Mouse (Mus musculus) 3134 (cell line): ENCODE results near the gene Dact2.
A peak's percentile ranks its signal among the peaks of the same experiment; 100 is the strongest.

Experiments
- DNase-seq: peaks from one replicate; pipeline ENCODE4 v3.0.0-alpha.2; 2011; ENCODE audit warnings: low spot score; ENCODE audit not compliant: insufficient read length; ENCODE audit errors: extremely low read depth

Dact2 gene

DNA sequence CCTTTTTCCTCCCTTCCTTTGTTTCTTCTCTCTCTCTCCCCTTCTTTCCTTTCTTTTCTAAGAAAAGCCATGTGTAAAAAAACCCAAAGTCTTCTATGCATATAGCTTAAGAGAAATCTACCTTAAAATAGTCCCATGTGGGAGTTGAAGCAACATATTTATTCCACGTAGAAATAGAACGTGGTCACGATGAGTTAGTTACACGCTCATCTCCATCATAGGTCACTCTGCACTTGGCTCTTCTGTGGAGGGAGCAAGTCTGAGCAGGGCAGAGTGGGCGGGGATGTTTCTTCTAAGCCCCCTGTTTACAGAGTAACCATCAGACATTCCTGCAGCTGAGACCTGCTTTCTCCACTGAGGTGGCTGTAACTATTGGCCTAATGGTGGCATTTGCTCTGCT lies 27.1 kb downstream of the Dact2 start:
- no peak for DNase-seq

- no peak for DNase-seq
Observed at GRCm38 (mm10) chr17:14175704-14176103, 28.4 kb downstream of the Dact2 start.

DNA sequence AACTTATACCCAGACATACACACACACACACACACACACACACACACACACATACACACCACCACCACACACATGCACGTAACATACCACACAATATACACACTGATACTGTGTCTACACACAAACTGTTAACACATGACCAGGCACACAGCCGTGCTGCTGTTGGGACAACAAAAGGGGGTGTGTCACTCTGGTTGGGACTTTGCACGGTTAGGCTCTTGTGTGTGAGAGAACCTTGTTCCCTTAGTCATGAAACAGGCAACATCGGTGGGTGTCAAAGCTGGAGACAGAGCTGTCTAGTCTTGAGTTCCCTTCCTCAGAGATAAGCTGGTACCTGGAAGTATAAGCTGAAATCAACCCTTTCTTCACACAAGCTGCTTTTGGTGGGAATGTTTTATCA lies 29.1 kb downstream of the Dact2 start:
- no peak for DNase-seq

DNA sequence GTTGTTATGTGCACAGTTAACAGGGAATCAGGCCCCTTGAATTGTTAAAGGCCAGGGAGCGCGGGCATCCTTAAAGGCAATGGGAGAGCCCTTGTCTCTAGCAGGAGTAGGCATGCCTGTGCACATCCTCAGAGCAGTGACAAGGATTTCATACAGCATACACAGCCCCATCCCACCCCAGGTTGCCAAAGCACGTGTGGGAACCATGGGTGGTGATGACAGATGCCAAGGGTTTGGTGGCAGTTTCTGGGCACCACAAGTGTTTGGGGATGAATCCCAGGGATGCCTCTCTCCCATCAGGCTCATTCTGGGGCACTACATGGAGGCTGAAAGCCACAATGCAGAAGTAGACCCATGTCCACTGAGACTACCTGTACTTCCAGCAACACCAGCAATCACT lies 29.7 kb downstream of the Dact2 start:
- DNase-seq = no peak

DNA sequence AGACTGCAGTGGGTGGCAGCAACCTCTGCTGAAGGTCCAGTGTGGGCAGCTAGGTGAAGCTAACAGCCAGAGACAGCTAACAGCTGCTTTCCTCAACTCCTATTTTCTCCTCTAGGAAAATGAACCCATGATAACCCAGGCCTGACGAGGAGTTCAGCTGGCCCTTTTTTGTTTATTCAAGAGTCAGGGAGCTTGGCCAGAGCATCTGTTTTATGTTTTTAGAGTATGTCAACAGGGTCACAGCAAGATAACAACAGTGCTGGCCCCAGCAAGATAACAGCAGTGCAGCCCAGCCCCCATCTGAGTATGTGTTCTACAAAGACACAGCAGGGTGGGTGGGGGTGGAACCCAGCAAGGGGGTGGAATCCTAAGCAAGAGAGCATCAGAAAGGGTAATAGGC lies 30.6 kb downstream of the Dact2 start:
- DNase-seq = no peak

- peak; percentile 63 for DNase-seq
Observed at GRCm38 (mm10) chr17:14172731-14173130, 31.4 kb downstream of the Dact2 start.

- peak; percentile 29 for DNase-seq
Observed at GRCm38 (mm10) chr17:14172184-14172583, 31.9 kb downstream of the Dact2 start.

- DNase-seq = no peak
Observed at GRCm38 (mm10) chr17:14170961-14171479, 33.1 kb downstream of the Dact2 start.

GRCm38 (mm10) chr17:14169431-14169830 lies 34.7 kb downstream of the Dact2 start:
- DNase-seq = no peak

- DNase-seq = peak; percentile 78
Observed at GRCm38 (mm10) chr17:14167594-14167993, 36.5 kb downstream of the Dact2 start.

DNA sequence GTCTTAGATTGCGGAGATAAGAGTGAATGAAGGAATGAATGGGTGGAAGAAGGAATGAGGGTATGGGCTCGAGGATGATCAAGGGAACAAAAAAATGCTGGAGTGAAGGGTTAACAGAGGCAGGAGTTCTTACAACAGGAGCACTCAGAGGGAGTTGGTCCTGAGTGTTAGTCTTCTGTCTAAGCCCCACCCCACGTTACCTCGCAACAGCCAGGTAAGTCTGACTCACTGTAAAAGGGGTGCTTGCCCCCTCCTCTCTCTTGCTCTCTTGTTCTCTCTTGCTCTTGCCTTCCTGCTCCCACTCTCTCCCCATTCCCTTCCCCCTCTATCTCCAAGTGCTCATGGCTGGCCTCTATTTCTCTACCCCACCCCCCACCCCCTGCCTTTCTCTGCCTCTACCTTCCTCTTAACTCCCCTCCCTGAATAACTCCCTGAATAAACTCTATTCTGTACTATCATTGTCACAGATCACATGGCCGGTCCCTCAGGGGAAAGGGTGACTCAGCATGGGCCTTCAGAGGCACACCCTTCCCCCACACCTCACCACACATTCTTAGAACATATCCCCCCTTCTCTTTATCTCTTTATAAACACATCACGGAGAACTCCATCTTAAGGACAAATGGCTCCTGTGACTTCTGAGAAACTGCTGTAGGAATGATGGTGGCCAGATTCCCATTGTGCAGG lies 37.2 kb downstream of the Dact2 start:
- DNase-seq = no peak

DNA sequence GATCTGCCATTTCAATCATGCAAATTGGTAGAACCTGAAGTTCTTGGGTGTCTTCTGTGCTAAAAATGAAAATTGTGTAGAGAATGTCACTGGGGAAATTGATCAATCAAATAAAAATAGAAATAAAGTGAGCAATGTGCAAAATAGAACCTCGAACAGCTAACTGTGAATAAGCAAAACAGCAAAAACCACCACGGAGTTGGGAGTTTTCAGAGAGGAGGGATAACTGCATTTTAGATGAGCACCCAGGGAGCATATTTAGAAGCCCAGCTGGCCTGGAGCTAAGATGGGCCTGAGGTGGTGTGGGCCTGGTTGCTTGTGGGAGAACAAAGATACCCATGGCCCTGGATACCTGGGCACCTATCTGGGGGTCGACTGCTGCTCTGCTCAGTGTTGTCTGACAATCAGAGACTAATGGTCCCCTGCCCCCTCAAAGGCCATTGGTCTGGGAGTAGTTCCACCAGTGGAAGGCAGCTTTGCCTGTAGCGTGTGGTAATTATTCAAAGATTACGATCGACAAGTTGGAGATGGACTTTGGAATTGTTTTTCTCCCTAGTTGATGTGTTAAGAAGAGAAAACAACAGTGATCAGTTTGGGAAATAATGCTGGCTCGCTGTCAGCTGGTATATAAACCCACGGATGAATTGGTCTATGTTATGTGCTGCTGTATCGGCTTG lies 38.0 kb downstream of the Dact2 start:
- no peak for DNase-seq

DNA sequence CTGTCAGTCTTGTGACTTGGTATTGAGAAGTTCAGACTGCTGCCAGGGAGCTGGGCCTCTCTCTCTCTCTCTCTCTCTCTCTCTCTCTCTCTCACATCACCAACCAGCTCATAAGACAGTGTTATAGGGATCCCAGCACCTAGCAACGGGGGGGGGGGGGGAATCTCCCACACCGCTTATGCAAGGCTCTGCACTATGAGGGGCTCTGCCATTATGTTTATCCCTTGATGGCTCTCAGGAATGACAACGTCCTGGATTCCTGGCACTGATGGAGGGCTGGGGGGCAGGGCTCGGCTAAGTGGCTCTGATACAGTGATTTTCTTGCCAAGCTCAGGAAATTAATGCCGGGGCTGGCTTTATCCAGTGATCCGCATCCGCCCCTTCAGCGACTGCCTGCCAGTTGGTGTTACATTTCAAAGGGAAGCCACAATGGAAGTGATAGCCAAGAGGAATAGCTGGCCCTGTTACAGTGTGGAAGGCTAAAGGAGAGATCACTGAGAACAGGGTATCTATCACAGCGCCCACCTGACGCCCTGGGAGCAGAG lies 38.7 kb downstream of the Dact2 start:
- peak; percentile 77 for DNase-seq

- peak; percentile 70 for DNase-seq
Observed at GRCm38 (mm10) chr17:14160846-14161245, 43.3 kb downstream of the Dact2 start.

DNA sequence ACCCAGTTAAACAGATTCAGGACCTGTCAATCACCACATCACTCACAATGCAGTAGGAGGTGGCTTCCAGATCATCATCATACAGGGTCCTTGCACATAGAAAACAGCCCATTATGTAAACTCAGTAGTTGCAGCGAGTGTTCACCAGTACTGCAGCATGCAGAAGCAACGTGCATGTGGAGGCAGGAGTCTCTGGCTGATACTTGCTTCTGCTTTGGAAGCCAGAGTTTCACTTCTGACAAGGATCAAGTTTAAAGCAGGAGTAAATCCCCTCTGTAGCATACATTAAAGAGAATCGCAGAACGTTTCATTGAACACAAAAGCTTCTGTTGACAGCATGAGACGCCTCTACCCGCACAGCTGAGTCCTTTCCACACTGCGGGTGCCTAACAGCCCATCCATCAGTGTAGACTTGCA lies 46.3 kb downstream of the Dact2 start:
- no peak for DNase-seq
